Mouse (Mus musculus) neutrophil, adult 83 days (primary cell): ENCODE measurements around the gene Cep19. TPM values are rescaled to one million over a fixed set of nuclear protein-coding genes. Genes with fewer than 3 reads are reported as not detected.

ENCODE experiments used
- total RNA-seq, 2 experiments: library from RNA; stranded (reverse); gene quantifications; one replicate each; pipeline ENCODE4 v1.2.4; 2023

Gene Cep19
- total RNA-seq = 10 to 100 TPM; 32.0 to 36.1 TPM

GRCm38 (mm10) chr16:32099638-32100150 lies at the start of gene Cep19, which contains the start of gene Pigx:
TSS of gene Cep19 (plus strand) at chr16:32099800.
TSS of gene Pigx (minus strand) at chr16:32099740.

DNA sequence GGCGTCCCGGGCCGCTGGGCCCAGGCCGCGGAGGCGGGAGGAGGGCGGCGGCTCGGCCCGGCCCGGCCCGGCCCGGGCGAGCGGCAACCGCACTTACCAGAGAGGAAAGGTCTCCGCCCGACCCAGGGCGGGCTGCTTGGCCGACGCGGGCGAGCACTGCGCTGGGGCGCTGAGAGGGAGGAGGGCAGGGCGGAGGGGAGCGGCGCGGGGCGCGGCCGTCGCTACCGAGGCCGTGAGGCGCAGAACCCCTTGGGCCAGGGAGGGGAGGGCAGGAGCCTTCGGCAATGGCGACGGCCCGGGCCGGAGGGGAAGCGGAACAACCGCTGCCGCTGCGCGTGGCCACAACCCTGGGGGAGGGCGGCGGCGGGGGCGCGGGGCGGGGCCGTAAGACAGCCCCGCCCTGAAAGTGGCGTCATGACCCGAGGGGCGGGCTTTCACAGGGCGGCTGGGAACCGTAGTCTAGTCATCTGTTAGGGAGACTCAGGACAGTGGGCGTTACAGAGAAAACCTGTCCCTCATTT lies 20.5 kb upstream of the Cep19 start, which contains the start of gene Pak2:
Gene Pak2, minus strand, starts transcription at position 352 of the 521 bp plus-strand sequence.

Other genes with a start within 250 kb of the Cep19 start
- not detected for gene Meltf, start 221.0 kb upstream of the Cep19 start, total RNA-seq
- gene Pigz, start 165.9 kb upstream of the Cep19 start, total RNA-seq = under 1 TPM in 1 of 2 experiments, not detected in 1; 0.94 TPM
- 10 to 100 TPM; 12.0 to 13.0 TPM for gene 0610012G03Rik, start 151.3 kb upstream of the Cep19 start, total RNA-seq
- gene Ncbp2, start 151.3 kb upstream of the Cep19 start, total RNA-seq = 10 to 100 TPM; 13.8 to 15.2 TPM
- 10 to 100 TPM; 11.7 to 12.0 TPM for gene Senp5, start 96.5 kb upstream of the Cep19 start, total RNA-seq
- gene Pak2, start 20.5 kb upstream of the Cep19 start, total RNA-seq = 100 to 1,000 TPM; 100 to 108 TPM
- gene Pigx, start 60 bp upstream of the Cep19 start, total RNA-seq = 10 to 100 TPM; 39.5 to 43.8 TPM
- gene Nrros, start 65.8 kb downstream of the Cep19 start, total RNA-seq = 100 to 1,000 TPM; 115 to 137 TPM
- 1 to 10 TPM; 3.9 to 4.9 TPM for gene Bex6, start 80.0 kb downstream of the Cep19 start, total RNA-seq
- gene Fbxo45, start 147.4 kb downstream of the Cep19 start, total RNA-seq = 1 to 10 TPM; 9.6 to 9.8 TPM
- gene Wdr53, start 147.4 kb downstream of the Cep19 start, total RNA-seq = 10 to 100 TPM in 1 of 2 experiments, 1 to 10 TPM in 1; 7.7 to 10.3 TPM
- gene Smco1, start 171.7 kb downstream of the Cep19 start, total RNA-seq = under 1 TPM in 1 of 2 experiments, not detected in 1; 0.33 TPM
- gene Rnf168, start 177.7 kb downstream of the Cep19 start, total RNA-seq = 10 to 100 TPM; 15.5 to 18.7 TPM
- gene Ubxn7, start 232.5 kb downstream of the Cep19 start, total RNA-seq = 10 to 100 TPM; 41.1 to 51.5 TPM